ENCODE assay signal across 11 mouse cellular contexts in genomic region chr13:112760538-112760881, GRCm38 (mm10). TPM values are rescaled to one million over a fixed set of nuclear protein-coding genes. Genes with fewer than 3 reads are reported as not detected.
DNase-seq lines count a peak whose midpoint lies in the region; ATAC-seq and TF ChIP-seq lines count a peak whose summit lies in the region.
"Had no signal": no experiment of that assay in that cellular context is flagged by ENCODE, and none has a peak within 500 bp of the region (broad histone marks: within the 10 kb centered on the region; RNA-seq: fewer than 3 reads in every experiment).

No protein-coding gene starts in this region.

- WGBS in kidney, postnatal 0 days, result 14% methylated on average over 1 of the region's 1 CpGs
- WGBS in stomach, embryonic 15.5 days, result 33% methylated on average over 1 of the region's 1 CpGs

- H3K27me3 ChIP-seq in kidney, postnatal 0 days (ENCODE audit: insufficient read depth, low read length), result no peaks in the 10 kb centered on the region
- H3K27me3 ChIP-seq in stomach, embryonic 15.5 days (replicated peaks), result no peaks in the 10 kb centered on the region
- H3K27me3 ChIP-seq: embryonic facial prominence, embryonic 15.5 days had no signal

- DNase-seq in adrenal gland, adult 2 months, result peak; percentile 39
- DNase-seq in adrenal gland, adult 8-10 months, result no peak
- DNase-seq in layer of hippocampus, adult 9-11 months, result peak; percentile 21
- no peak for DNase-seq in layer of hippocampus, postnatal 36 days
- no peak for DNase-seq in kidney, postnatal 0 days (ENCODE audit: low spot score)
- no peak for DNase-seq in gastrocnemius, postnatal 10 days
- no peak for DNase-seq in right cerebral cortex, postnatal 10 days (ENCODE audit: low spot score in 2 of 2)
- DNase-seq: cerebellum, adult 11 months; left cerebral cortex, postnatal 4 days had no signal

- no peaks in the 10 kb centered on the region for H3K36me3 ChIP-seq in kidney, postnatal 0 days (ENCODE audit: insufficient read depth, low read length)
- no peaks in the 10 kb centered on the region for H3K36me3 ChIP-seq in stomach, embryonic 15.5 days
- H3K36me3 ChIP-seq: embryonic facial prominence, embryonic 15.5 days had no signal

- no peaks in the 10 kb centered on the region for H3K9me3 ChIP-seq in kidney, postnatal 0 days (replicated peaks; ENCODE audit: low read length)
- no peaks in the 10 kb centered on the region for H3K9me3 ChIP-seq in stomach, embryonic 15.5 days
- H3K9me3 ChIP-seq: embryonic facial prominence, embryonic 15.5 days had no signal

- peaks cover 18% of the 10 kb centered on the region for H3K4me1 ChIP-seq in kidney, postnatal 0 days (replicated peaks; ENCODE audit: insufficient read depth, low read length)
- H3K4me1 ChIP-seq in stomach, embryonic 15.5 days, result peaks cover 41% of the 10 kb centered on the region

- no peak for TF ChIP-seq CTCF in kidney, postnatal 0 days (IDR thresholded peaks at IDR 0.05; ENCODE audit: low read depth)

- H3K4me3 ChIP-seq in kidney, postnatal 0 days (replicated peaks; ENCODE audit: low read depth, low read length), result no peak overlapping the region
- H3K4me3 ChIP-seq in stomach, embryonic 15.5 days (replicated peaks), result no peak overlapping the region
- H3K4me3 ChIP-seq: embryonic facial prominence, embryonic 15.5 days had no signal

- no peak overlapping the region for H3K9ac ChIP-seq in kidney, postnatal 0 days (ENCODE audit: low read depth, low read length)
- H3K9ac ChIP-seq in stomach, embryonic 15.5 days, result no peak overlapping the region
- H3K9ac ChIP-seq: embryonic facial prominence, embryonic 15.5 days had no signal

- ATAC-seq in kidney, postnatal 0 days (replicated peaks; ENCODE audit: low FRiP score, low read depth), result 0 out of 2 replicates have a peak, but pooled peaks have one; percentile 30
- no peak for ATAC-seq in stomach, embryonic 15.5 days (ENCODE audit: insufficient read depth, low FRiP score, low read depth)

- H3K4me2 ChIP-seq in kidney, postnatal 0 days (ENCODE audit: low read length), result no peak overlapping the region
- no peak overlapping the region for H3K4me2 ChIP-seq in stomach, embryonic 15.5 days
- H3K4me2 ChIP-seq: embryonic facial prominence, embryonic 15.5 days had no signal

- peak overlapping the region; percentile 39; the same call in 1 of the 2 replicates for H3K27ac ChIP-seq in kidney, postnatal 0 days
- peak overlapping the region; percentile 57 for H3K27ac ChIP-seq in stomach, embryonic 15.5 days
- H3K27ac ChIP-seq: embryonic facial prominence, embryonic 15.5 days had no signal

RNA-seq across cellular contexts. Expression of gene Plpp1, which starts 40.1 kb away (rescaled TPM):
- total RNA-seq in adrenal gland, adult 2 months (2021), result 100 to 1,000 TPM; 214 to 281 TPM
- polyA plus RNA-seq in adrenal gland, adult 2 months (2012; rRNA removed), result 213 and 226 TPM in 2 replicates
- total RNA-seq in adrenal gland, adult 8-10 months (2022), result 100 to 1,000 TPM; 229 to 267 (median 248) TPM
- total RNA-seq in layer of hippocampus, postnatal 36 days (2021), result 10 to 100 TPM; 28.5 to 30.7 TPM
- polyA plus RNA-seq in kidney, postnatal 0 days (2015; fragmentation: Nextera tagmentation; extraction: Ambion mirVana), result 135 TPM in 2 replicates
- 94.1 and 102 TPM in 2 replicates for polyA plus RNA-seq in stomach, embryonic 15.5 days (2015; fragmentation: Nextera tagmentation; extraction: Ambion mirVana)
- total RNA-seq in gastrocnemius, postnatal 10 days (2021), result 10 to 100 TPM; 78.3 to 89.9 TPM

Comparison
In these comparisons a context has a peak if more than half of its experiments do, and no peak if none do; other contexts are left out.
1. DNase-seq: peak in adrenal gland, adult 2 months (single experiment) and layer of hippocampus, adult 9-11 months (single experiment); none in adrenal gland, adult 8-10 months (single experiment), layer of hippocampus, postnatal 36 days (0 of 2), kidney, postnatal 0 days (single experiment), gastrocnemius, postnatal 10 days (single experiment) and right cerebral cortex, postnatal 10 days (0 of 2).